Comparison of ENCODE assay signal across 8 mouse cellular contexts in genomic region chr1:156473003-156473402, GRCm38 (mm10). TPM values are rescaled to one million over a fixed set of nuclear protein-coding genes. Genes with fewer than 3 reads are reported as not detected.
DNase-seq lines count a peak whose midpoint lies in the region; ATAC-seq and TF ChIP-seq lines count a peak whose summit lies in the region.

No protein-coding gene starts in this region.

- H3K9ac ChIP-seq in MEL (ENCODE audit: control insufficient read depth, low read depth, low read length, poor library complexity, severe bottlenecking): peak overlapping the region; percentile 62
- H3K9ac ChIP-seq in forebrain, embryonic 15.5 days (replicated peaks): peak overlapping the region; percentile 19; the same call in 1 of the 2 replicates

- H3K4me1 ChIP-seq in MEL (ENCODE audit: control insufficient read depth in 1 of 2, insufficient read depth in 2 of 2, low read length in 2 of 2): peaks cover 2 to 3% of the 10 kb centered on the region in 2 experiments; a peak in 3 of 4 replicates
- peaks cover 7% of the 10 kb centered on the region for H3K4me1 ChIP-seq in forebrain, embryonic 15.5 days

- WGBS in forebrain, embryonic 15.5 days: 5% methylated on average over 11 of the region's 11 CpGs

- H3K9me3 ChIP-seq in MEL (replicated peaks; ENCODE audit: insufficient read depth, low read length): no peaks in the 10 kb centered on the region
- H3K9me3 ChIP-seq in forebrain, embryonic 15.5 days: no peaks in the 10 kb centered on the region

- no peak for TF ChIP-seq RAD21 in MEL (IDR thresholded peaks at IDR 0.05; ENCODE audit: low read depth, low read length)

- ATAC-seq in forebrain, embryonic 15.5 days (replicated peaks): no peak

- no peak overlapping the region for H3K27ac ChIP-seq in MEL (ENCODE audit: control insufficient read depth, low read depth, low read length)
- H3K27ac ChIP-seq in forebrain, embryonic 15.5 days (replicated peaks): no peak overlapping the region

- H3K27me3 ChIP-seq in C2C12 (ENCODE audit: control insufficient read depth, insufficient read depth, insufficient read length) (no peaks in the 10 kb centered on the region), MEL (ENCODE audit: control insufficient read depth in 1 of 2, insufficient read depth in 2 of 2, low read length in 2 of 2) (peaks cover 0 to 3% of the 10 kb centered on the region in 2 experiments; a peak in 1 of 4 replicates)
- no peaks in the 10 kb centered on the region for H3K27me3 ChIP-seq in forebrain, embryonic 15.5 days

- H3K79me3 ChIP-seq in C2C12 (ENCODE audit: low read depth): peaks cover 46% of the 10 kb centered on the region

- H3K4me2 ChIP-seq in forebrain, embryonic 15.5 days (replicated peaks): peak overlapping the region; percentile 66

- H3K79me2 ChIP-seq in C2C12 (ENCODE audit: control insufficient read depth, insufficient read depth) (peaks cover 61% of the 10 kb centered on the region), MEL (ENCODE audit: control insufficient read depth, insufficient read depth, low read length, poor library complexity) (no peaks in the 10 kb centered on the region; the same call in 1 of the 2 replicates)

- H3K4me3 ChIP-seq in C2C12 (ENCODE audit: insufficient read depth, poor library complexity, severe bottlenecking) (peak overlapping the region; percentile 76), MEL (ENCODE audit: control insufficient read depth in 1 of 2, insufficient read depth in 1 of 2, low read depth in 2 of 2, low read length in 2 of 2) (peak overlapping the region; percentile 59 to 73)
- H3K4me3 ChIP-seq in forebrain, embryonic 15.5 days: peak overlapping the region; percentile 72

- DNase-seq in MEL (ENCODE audit: low read depth, low spot score): no peak
- DNase-seq in induced T-regulatory cell, adult 2 months (ENCODE audit: low read depth): peak; percentile 39
- peak; percentile 29 for DNase-seq in lung, postnatal 14 days
- peak; percentile 53 for DNase-seq in testis, postnatal 10 days (ENCODE audit: low spot score)
- DNase-seq in layer of hippocampus, adult 18-20 months (ENCODE audit: low spot score in 2 of 2): no peak
- DNase-seq in frontal cortex, adult 2 months (ENCODE audit: extremely low spot score in 1 of 2, low spot score in 1 of 2): no peak

- TF ChIP-seq EP300 in MEL (IDR thresholded peaks at IDR 0.05; ENCODE audit: low read depth in 1 of 2, low read length in 2 of 2): no peak

- TF ChIP-seq CTCF in C2C12 (IDR thresholded peaks at IDR 0.05; ENCODE audit: control insufficient read depth, insufficient read depth, insufficient read length): no peak
- no peak for TF ChIP-seq CTCF in MEL (IDR thresholded peaks at IDR 0.05 in 2 of 3, conservative IDR thresholded peaks at IDR 0.05 in 1 of 3; ENCODE audit: control insufficient read depth in 1 of 3, insufficient read depth in 1 of 3, low read depth in 2 of 3, low read length in 3 of 3, poor library complexity in 1 of 3, severe bottlenecking in 1 of 3)

- H3K36me3 ChIP-seq in C2C12 (ENCODE audit: control insufficient read depth, insufficient read depth) (peaks cover 33% of the 10 kb centered on the region), MEL (ENCODE audit: control insufficient read depth in 1 of 2, insufficient read depth in 2 of 2, low read length in 2 of 2) (no peaks in the 10 kb centered on the region)
- no peaks in the 10 kb centered on the region for H3K36me3 ChIP-seq in forebrain, embryonic 15.5 days

- TF ChIP-seq POLR2A in MEL (IDR thresholded peaks at IDR 0.05; ENCODE audit: control insufficient read depth in 1 of 2, insufficient read depth in 1 of 2, low read depth in 1 of 2, low read length in 2 of 2, poor library complexity in 1 of 2): no peak

- peak overlapping the region; percentile 45 for H3ac ChIP-seq in C2C12 (ENCODE audit: control insufficient read depth, insufficient read length, low read depth)

TF ChIP-seq in C2C12, 6 proteins besides CTCF, POLR2A, EP300 and RAD21:
- TF ChIP-seq FOSL1 (IDR thresholded peaks at IDR 0.05; ENCODE audit: insufficient read depth, low read length, poor library complexity, severe bottlenecking): no peak
- TF ChIP-seq USF1 (IDR thresholded peaks at IDR 0.05; ENCODE audit: low read depth): peak; percentile 70

TF ChIP-seq in MEL, 35 proteins besides CTCF, POLR2A, EP300 and RAD21:
- no peak for TF ChIP-seq JUND (IDR thresholded peaks at IDR 0.05; ENCODE audit: low read depth, low read length)
- TF ChIP-seq MYB (IDR thresholded peaks at IDR 0.05; ENCODE audit: low read depth, low read length): no peak
- TF ChIP-seq ETS1 (IDR thresholded peaks at IDR 0.05; ENCODE audit: low read depth, low read length): no peak
- no peak for TF ChIP-seq HCFC1 (IDR thresholded peaks at IDR 0.05; ENCODE audit: low read depth, low read length)
- no peak for TF ChIP-seq GABPA (IDR thresholded peaks at IDR 0.05; ENCODE audit: low read depth, low read length)
- TF ChIP-seq KAT2A (conservative IDR thresholded peaks at IDR 0.05; ENCODE audit: low read depth, low read length): no peak
- no peak for TF ChIP-seq MAFK (IDR thresholded peaks at IDR 0.05; ENCODE audit: borderline replicate concordance, low read depth, low read length)
- no peak for TF ChIP-seq MEF2A (IDR thresholded peaks at IDR 0.05; ENCODE audit: extremely low read depth, insufficient replicate concordance, low read depth, low read length, poor library complexity, severe bottlenecking)
- no peak for TF ChIP-seq TAL1 (IDR thresholded peaks at IDR 0.05; ENCODE audit: low read length)
- no peak for TF ChIP-seq ZNF384 (IDR thresholded peaks at IDR 0.05; ENCODE audit: low read depth, low read length)
- no peak for TF ChIP-seq CHD1 (IDR thresholded peaks at IDR 0.05; ENCODE audit: low read depth, low read length)
- peak; percentile 62; the same call in 1 of the 2 replicates for TF ChIP-seq BHLHE40 (IDR thresholded peaks at IDR 0.05; ENCODE audit: borderline replicate concordance, low read depth, low read length)
- TF ChIP-seq POLR2AphosphoS5 (IDR thresholded peaks at IDR 0.05; ENCODE audit: borderline replicate concordance, low read depth, low read length): no peak
- no peak for TF ChIP-seq CHD2 (IDR thresholded peaks at IDR 0.05; ENCODE audit: low read length)
- 0 out of 2 replicates have a peak, but pooled peaks have one; percentile 25 for TF ChIP-seq MYC (IDR thresholded peaks at IDR 0.05; ENCODE audit: low read depth, low read length)
- peak; percentile 61; the same call in 1 of the 2 replicates for TF ChIP-seq MAX (IDR thresholded peaks at IDR 0.05; ENCODE audit: low read length)
- TF ChIP-seq USF1 (IDR thresholded peaks at IDR 0.05; ENCODE audit: low read depth, low read length): peak; percentile 60
- TF ChIP-seq UBTF (IDR thresholded peaks at IDR 0.05; ENCODE audit: borderline replicate concordance, insufficient read depth, low read depth, low read length): no peak
- no peak for TF ChIP-seq SMC3 (IDR thresholded peaks at IDR 0.05; ENCODE audit: low read depth, low read length)
- TF ChIP-seq POLR2AphosphoS2 (IDR thresholded peaks at IDR 0.05; ENCODE audit: low read length): no peak
- TF ChIP-seq GATA1 (IDR thresholded peaks at IDR 0.05; ENCODE audit: low read depth, low read length): no peak
- TF ChIP-seq ZC3H11A (IDR thresholded peaks at IDR 0.05; ENCODE audit: low read depth, low read length): no peak
- TF ChIP-seq RCOR1 (IDR thresholded peaks at IDR 0.05; ENCODE audit: low read depth, low read length): no peak
- TF ChIP-seq TCF12 (IDR thresholded peaks at IDR 0.05; ENCODE audit: low read depth, low read length): no peak
- no peak for TF ChIP-seq TBP (IDR thresholded peaks at IDR 0.05; ENCODE audit: low read depth, low read length)
- TF ChIP-seq NRF1 (IDR thresholded peaks at IDR 0.05; ENCODE audit: insufficient read depth, low read depth, low read length, poor library complexity, severe bottlenecking): no peak
- TF ChIP-seq USF2 (IDR thresholded peaks at IDR 0.05; ENCODE audit: borderline replicate concordance in 1 of 2, insufficient read depth in 1 of 2, low read depth in 1 of 2, low read length in 2 of 2): no peak
- TF ChIP-seq ZMIZ1 (IDR thresholded peaks at IDR 0.05; ENCODE audit: low read depth, low read length): no peak
- no peak for TF ChIP-seq MAZ (IDR thresholded peaks at IDR 0.05; ENCODE audit: low read depth, low read length)
- no peak for TF ChIP-seq ZKSCAN1 (IDR thresholded peaks at IDR 0.05; ENCODE audit: low read depth, low read length)
- TF ChIP-seq MXI1 (IDR thresholded peaks at IDR 0.05; ENCODE audit: low read depth, low read length): 0 out of 2 replicates have a peak, but pooled peaks have one; percentile 23
- TF ChIP-seq ELF1 (IDR thresholded peaks at IDR 0.05; ENCODE audit: low read depth, low read length): no peak

RNA-seq across cellular contexts. Expression of gene Soat1, which starts 1.1 kb away (rescaled TPM):
- polyA plus RNA-seq in C2C12 (2012; fragmentation: generic; extraction: Trizol) (72.5 TPM), MEL (2012; ENCODE audit: insufficient read depth in 1 of 2, insufficient read length in 2 of 2, low read depth in 1 of 2, low replicate concordance in 2 of 2, missing spikeins in 1 of 2) (10 to 100 TPM in 1 of 2 experiments, not detected in 1; 10.5 TPM)
- total RNA-seq in MEL (2012; rRNA removed): 2.7 and 7.7 TPM in 2 replicates
- 12.4 and 12.6 TPM in 2 replicates for polyA plus RNA-seq in forebrain, embryonic 15.5 days (2015; fragmentation: Nextera tagmentation; extraction: Ambion mirVana)
- 10 to 100 TPM; 49.0 to 58.6 TPM for total RNA-seq in layer of hippocampus, adult 18-20 months (2021)
- polyA plus RNA-seq in frontal cortex, adult 2 months (2012; rRNA removed): 20.3 and 23.5 TPM in 2 replicates

RNA-seq across cellular contexts. Expression of gene Gm10031, which starts 50.8 kb away (rescaled TPM):
- 1.5 TPM for polyA plus RNA-seq in C2C12 (2012; fragmentation: generic; extraction: Trizol)
- total RNA-seq in MEL (2012; rRNA removed): 12.5 and 15.8 TPM in 2 replicates
- polyA plus RNA-seq in MEL (2012; ENCODE audit: insufficient read depth in 1 of 2, insufficient read length in 2 of 2, low read depth in 1 of 2, low replicate concordance in 2 of 2, missing spikeins in 1 of 2): 10 to 100 TPM in 1 of 2 experiments, not detected in 1; 10.6 TPM
- 0.57 and 0.71 TPM in 2 replicates for polyA plus RNA-seq in forebrain, embryonic 15.5 days (2015; fragmentation: Nextera tagmentation; extraction: Ambion mirVana)
- total RNA-seq in layer of hippocampus, adult 18-20 months (2021): 10 to 100 TPM; 41.8 to 42.1 TPM
- polyA plus RNA-seq in frontal cortex, adult 2 months (2012; rRNA removed): 5.1 and 8.1 TPM in 2 replicates

RNA-seq across cellular contexts. Expression of gene Axdnd1, which starts 52.0 kb away (rescaled TPM):
- 0.22 TPM for polyA plus RNA-seq in C2C12 (2012; fragmentation: generic; extraction: Trizol)
- 0.07 and 0.08 TPM in 2 replicates for total RNA-seq in MEL (2012; rRNA removed)
- polyA plus RNA-seq in MEL (2012; ENCODE audit: insufficient read depth in 1 of 2, insufficient read length in 2 of 2, low read depth in 1 of 2, low replicate concordance in 2 of 2, missing spikeins in 1 of 2): under 1 TPM in 1 of 2 experiments, not detected in 1; 0.29 TPM
- polyA plus RNA-seq in forebrain, embryonic 15.5 days (2015; fragmentation: Nextera tagmentation; extraction: Ambion mirVana): 0.31 TPM in 2 replicates
- 1 to 10 TPM in 1 of 2 experiments, under 1 TPM in 1; 0.50 to 1.2 TPM for total RNA-seq in layer of hippocampus, adult 18-20 months (2021)
- polyA plus RNA-seq in frontal cortex, adult 2 months (2012; rRNA removed): 0.71 and 0.84 TPM in 2 replicates

Comparison
In these comparisons a context has a peak if more than half of its experiments do, and no peak if none do; other contexts are left out.
1. DNase-seq: peak in induced T-regulatory cell, adult 2 months (single experiment), lung, postnatal 14 days (single experiment) and testis, postnatal 10 days (single experiment); none in MEL (single experiment), layer of hippocampus, adult 18-20 months (0 of 2) and frontal cortex, adult 2 months (0 of 2).
2. Peak in every context shown above with its lines, with median percentiles within 50 percentile points of each other: H3K4me3 ChIP-seq.